Comparison of ENCODE assay signal across 12 mouse cellular contexts in the genomic region with DNA sequence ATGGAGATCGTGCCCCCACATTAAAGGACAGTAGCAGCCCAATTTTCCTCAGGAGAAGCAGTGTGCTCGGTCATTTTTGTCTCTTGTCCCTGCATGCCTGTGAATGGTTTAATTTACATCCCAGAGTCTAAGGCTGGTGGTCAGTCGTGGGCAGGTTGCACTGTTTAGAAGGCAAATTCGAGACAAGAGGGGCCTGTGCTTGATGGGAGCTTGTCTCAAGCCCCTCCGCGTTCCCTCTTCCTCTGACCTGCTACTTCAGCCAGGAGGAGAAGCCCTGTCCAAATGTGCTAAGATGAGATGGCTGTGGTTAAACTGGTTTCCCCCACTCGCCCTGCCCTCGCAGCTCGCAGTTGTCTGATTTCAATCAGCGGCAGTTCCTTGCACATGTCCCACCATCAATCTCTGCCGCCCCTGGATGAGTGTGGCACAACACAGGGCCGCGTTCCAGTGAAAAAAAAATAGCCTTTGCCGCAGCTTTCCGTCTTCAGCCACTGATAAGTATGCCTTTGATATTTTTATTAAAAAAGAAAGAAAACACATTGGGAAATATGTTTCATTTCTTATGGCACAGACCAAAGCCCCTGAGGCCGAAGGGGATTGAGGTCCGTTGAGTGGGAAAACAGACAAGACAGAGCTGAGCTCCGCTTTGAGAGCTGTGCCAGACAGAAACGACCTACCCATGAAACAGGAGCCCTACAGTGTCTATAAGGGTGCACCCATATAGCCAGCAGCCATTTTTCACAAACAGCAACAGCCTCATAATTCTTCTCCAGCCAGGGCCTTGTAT.
DNase-seq lines count a peak whose midpoint lies in the region; ATAC-seq and TF ChIP-seq lines count a peak whose summit lies in the region.
"Had no signal": no experiment of that assay in that cellular context is flagged by ENCODE, and none has a peak within 500 bp of the region (broad histone marks: within the 10 kb centered on the region; RNA-seq: fewer than 3 reads in every experiment).

No protein-coding gene starts in this region.

- no peaks in the 10 kb centered on the region for H3K9me3 ChIP-seq in kidney, embryonic 16.5 days (ENCODE audit: low read length)
- no peaks in the 10 kb centered on the region for H3K9me3 ChIP-seq in embryonic facial prominence, embryonic 15.5 days (replicated peaks)
- H3K9me3 ChIP-seq in hindbrain, embryonic 11.5 days (ENCODE audit: control insufficient read depth, low read length): no peaks in the 10 kb centered on the region

- no peak for DNase-seq in kidney, adult 18-20 months
- DNase-seq in hindbrain, embryonic 11.5 days (ENCODE audit: low spot score): peak; percentile 16
- DNase-seq in urinary bladder, adult 18-20 months (ENCODE audit: low spot score in 2 of 2): no peak
- no peak for DNase-seq in cerebellum, adult 9-10 months
- DNase-seq: cerebellum, postnatal 36 days; heart, postnatal 36 days had no signal

- no peaks in the 10 kb centered on the region for H3K79me2 ChIP-seq in myocyte (ENCODE audit: control insufficient read depth, insufficient read depth)

- H3K36me3 ChIP-seq in kidney, embryonic 16.5 days (ENCODE audit: insufficient read depth, low read length): no peaks in the 10 kb centered on the region
- no peaks in the 10 kb centered on the region for H3K36me3 ChIP-seq in embryonic facial prominence, embryonic 15.5 days
- H3K36me3 ChIP-seq in hindbrain, embryonic 11.5 days (ENCODE audit: control insufficient read depth, insufficient read depth, low read length): no peaks in the 10 kb centered on the region
- H3K36me3 ChIP-seq in myocyte (ENCODE audit: control insufficient read depth, insufficient read depth): no peaks in the 10 kb centered on the region

- no peaks in the 10 kb centered on the region for H3K27me3 ChIP-seq in kidney, embryonic 16.5 days (ENCODE audit: insufficient read depth, low read length)
- H3K27me3 ChIP-seq in embryonic facial prominence, embryonic 15.5 days: no peaks in the 10 kb centered on the region
- no peaks in the 10 kb centered on the region for H3K27me3 ChIP-seq in hindbrain, embryonic 11.5 days (ENCODE audit: control insufficient read depth, insufficient read depth, low read length)
- H3K27me3 ChIP-seq in myocyte (ENCODE audit: control insufficient read depth, insufficient read depth, insufficient read length): no peaks in the 10 kb centered on the region

- no peak overlapping the region for H3K9ac ChIP-seq in kidney, embryonic 16.5 days (replicated peaks; ENCODE audit: low read length)
- H3K9ac ChIP-seq in embryonic facial prominence, embryonic 15.5 days: no peak overlapping the region
- H3K9ac ChIP-seq in hindbrain, embryonic 11.5 days (ENCODE audit: low read depth, low read length): no peak overlapping the region

- H3K4me2 ChIP-seq in kidney, embryonic 16.5 days (replicated peaks; ENCODE audit: low read depth, low read length): peak overlapping the region; percentile 44
- H3K4me2 ChIP-seq in embryonic facial prominence, embryonic 15.5 days (replicated peaks): 0 out of 2 replicates have a peak overlapping the region, but pooled peaks have one; percentile 17
- no peak overlapping the region; the same call in 1 of the 2 replicates for H3K4me2 ChIP-seq in hindbrain, embryonic 11.5 days (replicated peaks; ENCODE audit: low read depth, low read length)
- peak overlapping the region; percentile 99 for H3K4me2 ChIP-seq in myocyte (ENCODE audit: low read depth)
- H3K4me2 ChIP-seq: liver, embryonic 11.5 days had no signal

- H3K4me1 ChIP-seq in kidney, embryonic 16.5 days (ENCODE audit: insufficient read depth, low read length): peaks cover 18% of the 10 kb centered on the region; the same call in 1 of the 2 replicates
- peaks cover 11% of the 10 kb centered on the region; the same call in 1 of the 2 replicates for H3K4me1 ChIP-seq in embryonic facial prominence, embryonic 15.5 days
- no peaks in the 10 kb centered on the region for H3K4me1 ChIP-seq in hindbrain, embryonic 11.5 days (replicated peaks; ENCODE audit: control insufficient read depth, insufficient read depth, low read length)

- H3ac ChIP-seq in myocyte (ENCODE audit: control insufficient read depth, insufficient read length): no peak overlapping the region

- no peak overlapping the region for H3K27ac ChIP-seq in kidney, embryonic 16.5 days (ENCODE audit: low read length)
- peak overlapping the region; percentile 39; the same call in 1 of the 2 replicates for H3K27ac ChIP-seq in embryonic facial prominence, embryonic 15.5 days (replicated peaks)
- H3K27ac ChIP-seq in hindbrain, embryonic 11.5 days (ENCODE audit: low read depth, low read length): peak overlapping the region; percentile 1; the same call in 1 of the 2 replicates

- WGBS in kidney, embryonic 16.5 days: 20% methylated on average over 19 of the region's 19 CpGs
- WGBS in embryonic facial prominence, embryonic 15.5 days: 36% methylated on average over 19 of the region's 19 CpGs
- WGBS in hindbrain, embryonic 11.5 days: 64% methylated on average over 19 of the region's 19 CpGs

- peak; percentile 55 for TF ChIP-seq POLR2A in myocyte (IDR thresholded peaks at IDR 0.05; ENCODE audit: insufficient read length, low read depth)

- peak overlapping the region; percentile 13 for H3K4me3 ChIP-seq in kidney, embryonic 16.5 days (ENCODE audit: low read length)
- no peak overlapping the region for H3K4me3 ChIP-seq in embryonic facial prominence, embryonic 15.5 days (replicated peaks)
- no peak overlapping the region for H3K4me3 ChIP-seq in hindbrain, embryonic 11.5 days (ENCODE audit: low read depth, low read length)
- peak overlapping the region; percentile 15 for H3K4me3 ChIP-seq in myocyte

- peak; percentile 23; the same call in 1 of the 2 replicates for ATAC-seq in kidney, embryonic 16.5 days (ENCODE audit: low FRiP score, low TSS enrichment)
- ATAC-seq in embryonic facial prominence, embryonic 15.5 days (ENCODE audit: insufficient number of reproducible peaks, low FRiP score, low TSS enrichment, low read depth): peak; percentile 57; the same call in 1 of the 2 replicates
- ATAC-seq in hindbrain, embryonic 11.5 days (ENCODE audit: low FRiP score): peak; percentile 50
- no peak for ATAC-seq in cerebellum, adult (ENCODE audit: insufficient number of reproducible peaks, low FRiP score, low TSS enrichment)
- ATAC-seq: activated CD4-positive, CD25-positive, alpha-beta regulatory T cell, adult 4 months had no signal

TF ChIP-seq in myocyte, 11 proteins besides CTCF, POLR2A, EP300 and RAD21:
- no peak for TF ChIP-seq REST (IDR thresholded peaks at IDR 0.05; ENCODE audit: insufficient read depth, insufficient read length)
- TF ChIP-seq TCF3 (IDR thresholded peaks at IDR 0.05; ENCODE audit: insufficient read length, low read depth): peak; percentile 87
- no peak for TF ChIP-seq USF1 (IDR thresholded peaks at IDR 0.05; ENCODE audit: low read depth)
- peak; percentile 49 to 97 (median 72) for TF ChIP-seq MYOG (IDR thresholded peaks at IDR 0.05; ENCODE audit: control insufficient read depth in 1 of 3, insufficient read depth in 1 of 3, insufficient read length in 2 of 3, low read depth in 2 of 3)
- TF ChIP-seq CEBPB (IDR thresholded peaks at IDR 0.05; ENCODE audit: insufficient read depth, poor library complexity, severe bottlenecking): no peak
- peak; percentile 82 for TF ChIP-seq TCF12 (IDR thresholded peaks at IDR 0.05; ENCODE audit: insufficient read depth, poor library complexity, severe bottlenecking)
- peak; percentile 74 to 98 (median 97) for TF ChIP-seq MYOD1 (IDR thresholded peaks at IDR 0.05; ENCODE audit: control insufficient read depth in 1 of 3, insufficient read length in 2 of 3, low read depth in 2 of 3)
- no peak for TF ChIP-seq POLR2AphosphoS2 (IDR thresholded peaks at IDR 0.05; ENCODE audit: insufficient read length, low read depth)
- no peak for TF ChIP-seq E2F4 (IDR thresholded peaks at IDR 0.05; ENCODE audit: insufficient read depth)
- TF ChIP-seq MAX (IDR thresholded peaks at IDR 0.05; ENCODE audit: low read depth): no peak
- TF ChIP-seq SRF (IDR thresholded peaks at IDR 0.05; ENCODE audit: control insufficient read depth, insufficient read length, low read depth): no peak
TF ChIP-seq in myocyte: peak in this region for 4.

Comparison
In these comparisons a context has a peak if more than half of its experiments do, and no peak if none do; other contexts are left out.
1. H3K4me3 ChIP-seq: peak in kidney, embryonic 16.5 days (single experiment) and myocyte (single experiment); none in embryonic facial prominence, embryonic 15.5 days (single experiment) and hindbrain, embryonic 11.5 days (single experiment).